Mouse (Mus musculus): Measurements from ENCODE around the gene Nudt15. TPM values are rescaled to one million over a fixed set of nuclear protein-coding genes. Genes with fewer than 3 reads are reported as not detected.

Gene Nudt15
- polyA plus RNA-seq, 1 experiment from 2014 or later = 5.8 TPM

GRCm38 (mm10) chr14:73478321-73478720 lies 69.7 kb downstream of the Nudt15 start:
- Histone ChIP-seq H3K4me2 (ENCODE audit: low read depth, low read length) (no peak overlapping the region), H3K36me3 (ENCODE audit: control insufficient read depth, insufficient read depth, low read length) (no peaks in the 10 kb centered on the region), H3K9ac (ENCODE audit: low read length) (no peak overlapping the region), H3K4me3 (ENCODE audit: low read length) (no peak overlapping the region), H3K4me1 (replicated peaks; ENCODE audit: control insufficient read depth, insufficient read depth, low read length) (peaks cover 15% of the 10 kb centered on the region), H3K27me3 (ENCODE audit: control insufficient read depth, insufficient read depth, low read depth, low read length) (no peaks in the 10 kb centered on the region), H3K27ac (ENCODE audit: low read length) (no peak overlapping the region), H3K9me3 (ENCODE audit: control insufficient read depth, low read length) (no peaks in the 10 kb centered on the region)
- ATAC-seq (ENCODE audit: low read depth) = no peak
- 62% methylated on average over 3 of the region's 3 CpGs for WGBS

- WGBS = 85% methylated on average over 10 of the region's 10 CpGs
- no peak overlapping the region for H3K9ac ChIP-seq (ENCODE audit: low read length)
- no peaks in the 10 kb centered on the region for H3K36me3 ChIP-seq (ENCODE audit: control insufficient read depth, insufficient read depth, low read length)
- no peak overlapping the region for H3K4me2 ChIP-seq (ENCODE audit: low read depth, low read length)
- no peak overlapping the region for H3K4me3 ChIP-seq (ENCODE audit: low read length)
- H3K4me1 ChIP-seq (replicated peaks; ENCODE audit: control insufficient read depth, insufficient read depth, low read length) = peaks cover 15% of the 10 kb centered on the region
- no peak overlapping the region for H3K27ac ChIP-seq (ENCODE audit: low read length)
- no peak for ATAC-seq (ENCODE audit: low read depth)
- no peaks in the 10 kb centered on the region for H3K27me3 ChIP-seq (ENCODE audit: control insufficient read depth, insufficient read depth, low read depth, low read length)
- no peaks in the 10 kb centered on the region for H3K9me3 ChIP-seq (ENCODE audit: control insufficient read depth, low read length)
Measured at GRCm38 (mm10) chr14:73477077-73477476, 71.0 kb downstream of the Nudt15 start.

- Histone ChIP-seq H3K9me3 (ENCODE audit: control insufficient read depth, low read length) (no peaks in the 10 kb centered on the region), H3K36me3 (ENCODE audit: control insufficient read depth, insufficient read depth, low read length) (no peaks in the 10 kb centered on the region), H3K4me2 (ENCODE audit: low read depth, low read length) (no peak overlapping the region), H3K27me3 (ENCODE audit: control insufficient read depth, insufficient read depth, low read depth, low read length) (no peaks in the 10 kb centered on the region), H3K9ac (ENCODE audit: low read length) (no peak overlapping the region), H3K4me1 (replicated peaks; ENCODE audit: control insufficient read depth, insufficient read depth, low read length) (peaks cover 15% of the 10 kb centered on the region), H3K27ac (ENCODE audit: low read length) (no peak overlapping the region), H3K4me3 (ENCODE audit: low read length) (no peak overlapping the region)
- WGBS = 81% methylated on average over 8 of the region's 8 CpGs
- no peak for ATAC-seq (ENCODE audit: low read depth)
Measured at GRCm38 (mm10) chr14:73476361-73476934, 71.6 kb downstream of the Nudt15 start.

- Histone ChIP-seq H3K4me3 (ENCODE audit: low read length) (no peak overlapping the region), H3K9ac (ENCODE audit: low read length) (no peak overlapping the region), H3K27me3 (ENCODE audit: control insufficient read depth, insufficient read depth, low read depth, low read length) (no peaks in the 10 kb centered on the region), H3K27ac (ENCODE audit: low read length) (no peak overlapping the region), H3K4me1 (replicated peaks; ENCODE audit: control insufficient read depth, insufficient read depth, low read length) (peaks cover 15% of the 10 kb centered on the region), H3K9me3 (ENCODE audit: control insufficient read depth, low read length) (no peaks in the 10 kb centered on the region), H3K4me2 (ENCODE audit: low read depth, low read length) (no peak overlapping the region), H3K36me3 (ENCODE audit: control insufficient read depth, insufficient read depth, low read length) (no peaks in the 10 kb centered on the region)
- ATAC-seq (ENCODE audit: low read depth) = no peak
- WGBS = 54% methylated on average over 7 of the region's 7 CpGs
Measured at GRCm38 (mm10) chr14:73475506-73475905, 72.5 kb downstream of the Nudt15 start.

- peak overlapping the region; percentile 75 for H3K27ac ChIP-seq (ENCODE audit: low read length)
- no peaks in the 10 kb centered on the region for H3K27me3 ChIP-seq (ENCODE audit: control insufficient read depth, insufficient read depth, low read depth, low read length)
- WGBS = 11% methylated on average over 7 of the region's 7 CpGs
- no peaks in the 10 kb centered on the region for H3K9me3 ChIP-seq (ENCODE audit: control insufficient read depth, low read length)
- peak overlapping the region; percentile 27 for H3K4me2 ChIP-seq (ENCODE audit: low read depth, low read length)
- H3K9ac ChIP-seq (ENCODE audit: low read length) = 0 out of 2 replicates have a peak overlapping the region, but pooled peaks have one; percentile 14
- no peak overlapping the region; the same call in 1 of the 2 replicates for H3K4me3 ChIP-seq (ENCODE audit: low read length)
- ATAC-seq (ENCODE audit: low read depth) = peak; percentile 53; the same call in 1 of the 2 replicates
- peaks cover 15% of the 10 kb centered on the region for H3K4me1 ChIP-seq (replicated peaks; ENCODE audit: control insufficient read depth, insufficient read depth, low read length)
- H3K36me3 ChIP-seq (ENCODE audit: control insufficient read depth, insufficient read depth, low read length) = no peaks in the 10 kb centered on the region
Measured at GRCm38 (mm10) chr14:73474636-73475093, 73.4 kb downstream of the Nudt15 start.

GRCm38 (mm10) chr14:73473670-73474460 lies 74.2 kb downstream of the Nudt15 start:
- Histone ChIP-seq H3K4me2 (ENCODE audit: low read depth, low read length) (no peak overlapping the region; the same call in 1 of the 2 replicates), H3K36me3 (ENCODE audit: control insufficient read depth, insufficient read depth, low read length) (no peaks in the 10 kb centered on the region), H3K9ac (ENCODE audit: low read length) (no peak overlapping the region), H3K9me3 (ENCODE audit: control insufficient read depth, low read length) (no peaks in the 10 kb centered on the region), H3K4me3 (ENCODE audit: low read length) (no peak overlapping the region), H3K27me3 (ENCODE audit: control insufficient read depth, insufficient read depth, low read depth, low read length) (no peaks in the 10 kb centered on the region), H3K27ac (ENCODE audit: low read length) (peak overlapping the region; percentile 75), H3K4me1 (replicated peaks; ENCODE audit: control insufficient read depth, insufficient read depth, low read length) (peaks cover 15% of the 10 kb centered on the region)
- WGBS = 14% methylated on average over 3 of the region's 3 CpGs
- peak; percentile 32; the same call in 1 of the 2 replicates for ATAC-seq (ENCODE audit: low read depth)

GRCm38 (mm10) chr14:73472205-73472604 lies 75.8 kb downstream of the Nudt15 start:
- no peaks in the 10 kb centered on the region for H3K27me3 ChIP-seq (ENCODE audit: control insufficient read depth, insufficient read depth, low read depth, low read length)
- no peak overlapping the region for H3K4me3 ChIP-seq (ENCODE audit: low read length)
- H3K36me3 ChIP-seq (ENCODE audit: control insufficient read depth, insufficient read depth, low read length) = no peaks in the 10 kb centered on the region
- H3K4me1 ChIP-seq (replicated peaks; ENCODE audit: control insufficient read depth, insufficient read depth, low read length) = peaks cover 15% of the 10 kb centered on the region
- ATAC-seq (ENCODE audit: low read depth) = no peak
- no peak overlapping the region for H3K27ac ChIP-seq (ENCODE audit: low read length)
- no peak overlapping the region for H3K4me2 ChIP-seq (ENCODE audit: low read depth, low read length)
- H3K9ac ChIP-seq (ENCODE audit: low read length) = no peak overlapping the region
- no peaks in the 10 kb centered on the region for H3K9me3 ChIP-seq (ENCODE audit: control insufficient read depth, low read length)
- 48% methylated on average over 7 of the region's 7 CpGs for WGBS

- 46% methylated on average over 8 of the region's 8 CpGs for WGBS
- Histone ChIP-seq H3K4me3 (ENCODE audit: low read length) (no peak overlapping the region), H3K4me1 (replicated peaks; ENCODE audit: control insufficient read depth, insufficient read depth, low read length) (peaks cover 15% of the 10 kb centered on the region), H3K9me3 (ENCODE audit: control insufficient read depth, low read length) (no peaks in the 10 kb centered on the region), H3K36me3 (ENCODE audit: control insufficient read depth, insufficient read depth, low read length) (no peaks in the 10 kb centered on the region), H3K27ac (ENCODE audit: low read length) (peak overlapping the region; percentile 68), H3K27me3 (ENCODE audit: control insufficient read depth, insufficient read depth, low read depth, low read length) (no peaks in the 10 kb centered on the region), H3K4me2 (ENCODE audit: low read depth, low read length) (no peak overlapping the region), H3K9ac (ENCODE audit: low read length) (no peak overlapping the region)
- ATAC-seq (ENCODE audit: low read depth) = peak; percentile 80
Measured at GRCm38 (mm10) chr14:73470593-73470992, 77.4 kb downstream of the Nudt15 start.

GRCm38 (mm10) chr14:73469506-73469905 lies 78.5 kb downstream of the Nudt15 start:
- ATAC-seq (ENCODE audit: low read depth) = no peak

More at GRCm38 (mm10) chr14:73469506-73469905, 78.5 kb downstream of the Nudt15 start:
- no peak overlapping the region for H3K4me3 ChIP-seq (ENCODE audit: low read length)
- no peak overlapping the region for H3K27ac ChIP-seq (ENCODE audit: low read length)
- H3K4me2 ChIP-seq (ENCODE audit: low read depth, low read length) = no peak overlapping the region
- 80% methylated on average over 7 of the region's 7 CpGs for WGBS
- H3K27me3 ChIP-seq (ENCODE audit: control insufficient read depth, insufficient read depth, low read depth, low read length) = no peaks in the 10 kb centered on the region
- H3K9me3 ChIP-seq (ENCODE audit: control insufficient read depth, low read length) = no peaks in the 10 kb centered on the region
- peaks cover 5% of the 10 kb centered on the region for H3K4me1 ChIP-seq (replicated peaks; ENCODE audit: control insufficient read depth, insufficient read depth, low read length)
- H3K9ac ChIP-seq (ENCODE audit: low read length) = no peak overlapping the region
- no peaks in the 10 kb centered on the region for H3K36me3 ChIP-seq (ENCODE audit: control insufficient read depth, insufficient read depth, low read length)
